Mouse (Mus musculus): ENCODE results near the gene Glce.

Gene Glce

GRCm38 (mm10) chr9:62121551-62122447 is 656 bp downstream of the Glce start:
- peak; percentile 31 to 59 for DNase-seq

GRCm38 (mm10) chr9:62118754-62119153 is 3.7 kb downstream of the Glce start:
- no peak for DNase-seq

DNA sequence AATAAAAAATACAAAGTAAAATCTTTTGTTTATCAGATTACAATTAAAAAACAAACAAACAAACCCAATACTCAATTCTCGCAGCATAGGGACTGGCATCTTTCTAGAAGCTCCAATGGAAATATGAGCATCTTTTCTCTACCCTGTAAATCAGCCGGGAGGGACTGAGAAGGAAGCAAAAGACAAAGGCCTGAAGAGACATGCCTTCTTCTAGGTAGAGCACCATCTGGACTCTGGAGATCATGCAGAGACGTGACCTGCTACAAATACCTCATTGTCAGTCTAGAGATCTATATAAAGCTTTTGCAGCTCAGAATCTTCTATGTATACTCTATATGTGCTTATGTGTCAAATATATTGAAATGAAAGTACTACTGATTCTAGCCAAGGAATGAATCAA is 6.6 kb downstream of the Glce start:
- DNase-seq, result no peak

DNA sequence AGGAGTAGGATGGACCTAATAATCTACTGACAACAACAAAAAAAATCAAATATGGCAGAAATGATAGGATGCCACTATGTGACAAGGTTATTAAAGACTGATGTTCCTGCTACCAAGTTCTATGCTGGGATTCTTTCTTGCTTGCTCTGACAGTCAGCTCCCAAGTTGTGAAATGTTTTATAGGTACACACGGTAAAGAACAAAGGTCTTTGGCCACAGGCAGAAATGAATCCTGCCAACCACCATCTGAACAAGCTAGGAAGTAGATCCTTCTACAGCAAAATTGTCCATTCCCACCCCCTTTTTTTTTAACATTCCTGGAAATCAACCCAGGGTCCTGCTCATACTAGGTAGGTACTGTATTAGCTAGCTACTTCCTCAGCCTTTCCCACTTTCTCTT is 25.9 kb downstream of the Glce start:
- DNase-seq, result no peak

DNA sequence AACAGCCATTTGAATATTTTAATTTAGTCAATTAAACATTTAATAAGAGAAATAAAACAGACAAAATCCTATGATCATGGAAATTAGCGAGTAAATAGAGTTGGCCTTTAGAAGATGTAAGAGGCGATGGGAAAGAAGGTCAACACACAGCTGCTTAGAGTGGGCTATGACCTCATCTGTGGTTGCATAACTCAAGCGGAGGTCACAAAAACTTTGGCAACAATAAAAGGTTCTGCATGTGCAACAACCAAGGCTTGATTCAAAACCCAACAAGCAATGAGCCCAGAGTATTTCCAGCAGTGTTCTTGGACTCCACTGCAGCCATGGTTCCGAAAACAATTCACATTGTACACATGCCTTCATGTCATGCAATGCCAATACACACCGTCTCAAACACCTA is 30.9 kb downstream of the Glce start:
- DNase-seq, result no peak

- no peak for DNase-seq
These were observed 36.9 kb downstream of the Glce start for GRCm38 (mm10) chr9:62085548-62085947.

- DNase-seq, result no peak
These were observed 37.6 kb downstream of the Glce start for GRCm38 (mm10) chr9:62084896-62085295.

DNA sequence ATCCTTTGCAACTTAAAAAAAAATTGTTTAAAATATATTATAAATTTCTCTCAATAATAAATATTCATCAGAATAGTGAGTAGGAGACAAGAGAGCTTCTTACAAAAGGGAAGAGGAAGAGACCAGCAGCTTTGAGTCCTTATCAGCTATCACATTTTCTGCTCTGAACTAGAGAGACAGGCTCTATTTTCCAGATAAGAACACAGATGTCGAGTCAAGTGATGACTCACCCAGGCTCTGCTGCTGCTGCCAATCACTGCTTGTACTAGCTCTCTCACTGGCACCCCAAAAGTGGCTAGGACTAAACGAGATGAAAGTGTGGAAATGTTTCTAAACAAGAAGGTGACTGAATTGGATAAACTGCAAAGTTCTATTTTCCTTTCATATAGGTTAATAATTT is 39.5 kb downstream of the Glce start:
- DNase-seq, result no peak

DNA sequence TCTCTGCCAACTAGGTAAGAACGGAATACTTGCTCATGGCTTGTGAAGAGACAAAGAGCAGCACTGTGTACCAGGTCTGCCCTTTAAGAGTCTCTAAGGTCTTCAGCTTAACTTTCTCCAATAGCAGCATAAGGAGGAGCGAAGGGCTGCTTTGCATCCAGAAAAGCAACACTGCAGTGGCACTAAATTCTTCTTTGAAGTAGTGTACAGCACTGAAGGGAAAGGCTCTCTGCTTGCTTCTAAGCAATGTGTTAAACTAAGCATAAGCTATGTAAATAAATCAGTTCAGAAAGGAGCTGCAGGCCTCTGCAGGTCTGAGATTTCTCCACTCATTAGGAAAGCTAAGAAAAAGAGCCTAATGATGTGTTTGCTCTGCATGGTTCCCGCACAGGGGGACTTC is 40.9 kb downstream of the Glce start:
- DNase-seq, result no peak

- DNase-seq, result no peak
These were observed 42.3 kb downstream of the Glce start for GRCm38 (mm10) chr9:62080028-62080760.

DNA sequence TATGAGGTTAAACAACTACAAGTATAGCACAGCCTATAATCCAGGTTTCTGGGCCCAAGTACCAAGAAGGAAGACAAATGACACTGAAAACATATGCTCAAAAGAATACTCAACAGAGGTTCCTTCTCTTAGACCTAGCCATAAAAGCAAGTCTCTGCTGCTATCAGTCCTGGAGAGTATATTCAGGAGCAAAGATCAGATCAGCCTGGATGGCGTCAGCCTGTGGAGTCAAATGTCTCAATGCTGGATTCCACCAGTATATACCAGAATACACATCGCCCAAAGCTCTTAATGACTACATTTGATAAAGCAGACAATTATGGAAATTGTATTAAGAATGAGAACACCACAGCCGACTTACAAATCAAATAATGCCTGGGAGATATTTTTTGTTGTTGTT is 60.2 kb downstream of the Glce start:
- DNase-seq, result no peak

GRCm38 (mm10) chr9:62060431-62060830 is 62.0 kb downstream of the Glce start:
- no peak for DNase-seq

- DNase-seq, result no peak
These were observed 62.5 kb downstream of the Glce start for GRCm38 (mm10) chr9:62059941-62060340.

DNA sequence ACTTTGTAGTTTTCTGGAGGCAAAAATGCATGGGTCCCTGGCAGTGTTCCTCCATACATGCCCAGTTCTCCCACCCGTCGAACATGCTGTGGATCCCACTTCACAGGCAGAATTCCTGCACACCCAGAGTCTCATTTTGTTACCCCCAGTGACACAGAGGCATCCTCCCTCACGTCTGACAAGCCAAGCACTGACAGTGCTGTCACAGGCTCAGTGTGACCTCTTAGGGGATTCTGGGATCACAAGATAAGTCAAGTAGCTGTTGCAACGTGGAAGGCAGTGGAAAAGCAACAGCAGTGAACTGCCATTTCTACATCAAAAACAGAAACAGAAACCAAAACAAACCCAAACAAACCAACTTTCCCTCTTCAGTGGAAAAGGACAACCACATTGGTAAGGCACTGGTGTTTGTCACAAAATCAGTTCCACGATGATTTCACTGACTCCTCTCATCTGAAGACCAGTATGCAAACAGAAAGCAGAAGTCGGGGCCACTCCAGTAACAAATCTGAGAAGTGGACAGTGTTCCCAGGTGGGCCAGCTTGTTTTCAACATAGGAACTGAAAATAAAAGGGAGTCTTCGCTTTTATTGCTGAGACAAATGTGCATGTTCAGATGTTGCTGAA is 64.5 kb downstream of the Glce start:
- DNase-seq, result no peak

DNA sequence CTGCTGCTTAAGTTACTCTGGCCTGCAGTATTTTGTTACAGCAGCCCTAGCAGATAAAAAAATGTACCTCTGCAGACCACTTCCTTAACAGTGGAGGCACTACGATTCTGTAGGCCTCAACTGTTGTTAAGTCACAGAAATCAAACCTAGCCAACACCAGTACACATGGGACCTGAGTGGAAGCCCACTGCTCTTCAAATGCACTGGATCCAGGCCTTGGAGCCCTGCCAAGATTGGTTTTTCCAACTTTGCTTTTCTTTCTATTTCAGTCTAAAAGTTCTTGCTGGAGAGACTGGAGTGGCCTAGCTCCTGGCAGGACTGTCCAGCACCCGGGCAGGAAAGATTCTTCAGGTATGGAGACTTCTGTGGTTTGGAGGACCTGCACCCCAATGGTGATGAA is 66.2 kb downstream of the Glce start:
- no peak for DNase-seq

GRCm38 (mm10) chr9:62050801-62051200 is 71.7 kb downstream of the Glce start:
- DNase-seq, result no peak

GRCm38 (mm10) chr9:62049166-62049565 is 73.3 kb downstream of the Glce start:
- no peak for DNase-seq

DNA sequence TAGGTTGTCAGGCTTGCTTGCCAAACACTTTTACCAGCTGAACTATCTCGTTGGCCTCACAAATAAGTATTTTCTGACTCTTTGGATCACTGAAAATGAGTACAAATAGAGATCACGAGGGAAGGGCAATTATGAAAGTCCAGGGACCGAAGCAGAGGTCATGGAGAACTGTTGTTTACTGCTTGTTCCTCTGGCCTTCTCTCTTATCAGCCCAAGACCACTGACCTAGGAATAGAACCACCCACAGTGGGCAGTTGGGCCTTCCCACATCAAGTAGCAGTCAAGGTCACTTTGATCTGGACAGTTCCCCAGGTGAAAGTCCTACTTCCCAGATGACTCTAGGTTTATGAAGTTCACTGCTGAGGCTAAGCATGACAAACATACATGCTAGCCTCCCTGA is 80.3 kb downstream of the Glce start:
- no peak for DNase-seq

DNA sequence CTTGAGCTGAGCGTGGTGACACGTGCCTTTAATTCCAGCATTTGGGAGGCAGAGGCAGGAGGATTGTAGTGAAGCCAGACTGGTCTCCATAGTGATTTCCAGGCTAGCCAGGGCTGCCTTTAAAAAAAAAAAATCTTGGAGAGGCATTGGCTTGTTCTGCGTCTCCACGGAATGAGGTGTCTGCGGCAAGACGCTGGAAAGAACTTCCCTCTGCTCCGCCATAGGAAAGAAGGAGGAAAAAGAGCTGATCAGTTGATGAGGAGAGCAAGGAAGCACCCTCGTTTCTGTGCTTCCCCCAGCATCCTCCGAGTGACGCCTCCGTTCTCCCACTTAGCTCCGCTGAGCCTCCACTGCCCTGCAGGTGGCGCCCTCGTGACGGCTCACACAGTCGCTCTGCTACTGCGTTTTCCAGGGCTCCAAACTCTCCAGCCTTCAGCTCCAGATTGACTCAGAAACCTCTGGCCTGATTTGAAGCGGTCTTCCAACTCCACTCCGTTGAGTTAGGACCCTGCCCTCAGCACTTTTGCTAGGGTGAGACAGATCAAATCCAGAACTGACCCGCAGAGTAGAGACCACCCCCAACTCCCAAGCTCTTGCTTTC is 82.3 kb downstream of the Glce start:
- DNase-seq, result peak; percentile 41 to 56

GRCm38 (mm10) chr9:62035806-62036205 is 86.6 kb downstream of the Glce start:
- DNase-seq, result no peak

- no peak for DNase-seq
These were observed 90.2 kb downstream of the Glce start for GRCm38 (mm10) chr9:62032206-62032605.

DNA sequence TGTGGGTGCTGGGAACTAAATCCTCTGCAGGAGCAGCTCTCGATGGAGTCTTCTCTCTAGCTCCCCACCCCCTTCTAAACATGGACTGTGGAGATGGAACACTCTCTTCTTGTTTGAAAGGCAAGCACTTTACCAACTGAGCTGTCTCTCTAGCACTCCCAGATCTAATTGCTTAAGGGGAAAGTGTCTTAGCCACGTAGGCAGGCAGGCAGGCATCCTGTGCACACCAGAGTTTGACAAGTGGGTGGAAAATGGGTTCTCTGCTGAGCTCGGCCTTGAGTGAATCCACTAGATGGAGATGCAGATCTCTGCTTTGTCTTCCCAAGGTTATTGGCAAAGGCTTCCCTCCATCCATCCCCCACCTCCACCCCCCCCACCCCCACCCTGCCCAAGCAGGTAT is 94.4 kb downstream of the Glce start:
- DNase-seq, result no peak

DNA sequence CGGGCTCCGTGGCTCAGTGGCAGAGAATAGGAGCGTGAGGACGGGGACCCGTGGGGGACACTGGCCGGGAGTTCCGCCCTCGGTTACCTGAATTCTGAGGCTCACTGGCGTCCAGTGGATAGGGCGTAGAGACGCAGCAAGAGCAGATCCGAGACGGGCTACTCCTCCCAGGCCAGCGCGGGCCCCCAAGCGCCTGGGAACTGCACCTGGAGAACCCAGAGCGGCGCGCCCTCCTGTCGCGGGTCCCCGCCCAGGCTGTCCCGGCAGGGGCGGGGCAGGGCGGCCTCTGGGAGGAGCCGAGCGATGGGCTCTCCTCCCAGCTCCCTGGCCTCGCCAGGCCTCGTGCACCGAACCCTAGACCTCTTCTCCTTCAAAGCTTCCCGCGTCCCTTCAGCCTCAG is 95.9 kb downstream of the Glce start, which contains the start of gene Paqr5:
Gene Paqr5, minus strand, starts transcription at position 257 of the 400 bp plus-strand sequence.
- DNase-seq, result peak; percentile 15 to 41
